Mouse (Mus musculus) lung, adult 2 months (tissue): ENCODE measurements around the gene Il17rd.

Experiments
- CTCF ChIP-seq: fragments of 200-500 bp; IDR thresholded peaks from 2 replicates; pipeline ENCODE4 v1.5.1; 2011; ENCODE audit warnings: mild to moderate bottlenecking, low read length, control low read depth; ENCODE audit not compliant: insufficient read depth
- POLR2A ChIP-seq: fragments of 200-500 bp; IDR thresholded peaks from 2 replicates; pipeline ENCODE4 v1.6.1; 2011; ENCODE audit warnings: low read depth, mild to moderate bottlenecking, control low read depth, low read length, borderline replicate concordance; ENCODE audit errors: extremely low read depth

- TF ChIP-seq CTCF: no peak
- TF ChIP-seq POLR2A: no peak
These were observed 37.8 kb downstream of the Il17rd start for GRCm38 (mm10) chr14:27076522-27076920.
